Mouse (Mus musculus) liver, embryonic 14.5 days (tissue): ENCODE measurements around the gene Rpl3l. TPM values are rescaled to one million over a fixed set of nuclear protein-coding genes. Genes with fewer than 3 reads are reported as not detected.
A peak's percentile ranks its signal among the peaks of the same experiment; 100 is the strongest.

Source experiments
- ATAC-seq: fragments of 200-750 bp; cut with Nextera tagmentation; 2 replicates; pipeline ENCODE4 v1.8.0; 2017; ENCODE audit warnings: moderate number of reproducible peaks, mild to moderate bottlenecking, moderate library complexity; ENCODE audit not compliant: insufficient read depth
- DNase-seq, 3 experiments: peaks; one replicate each; pipeline ENCODE4 v3.0.0-alpha.2; 2012 to 2013; ENCODE audit warnings: low read depth in 3 of 3, low spot score in 3 of 3
- H3K27ac ChIP-seq: fragments of 300-500 bp; sonication (generic); 2 replicates; pipeline ENCODE4 v1.5.1; 2014; ENCODE audit warnings: moderate library complexity, mild to moderate bottlenecking, control low read depth, inconsistent platforms
- H3K27me3 ChIP-seq: fragments of 300-500 bp; sonication (generic); 2 replicates; pipeline ENCODE4 v1.6.1; 2014; ENCODE audit warnings: mild to moderate bottlenecking, low read length, moderate library complexity; ENCODE audit not compliant: control insufficient read depth, insufficient read depth
- H3K36me3 ChIP-seq: fragments of 300-500 bp; sonication (generic); replicated peaks from 2 replicates; pipeline ENCODE4 v1.6.1; 2014; ENCODE audit warnings: low read depth; ENCODE audit not compliant: control insufficient read depth, insufficient read depth
- H3K4me1 ChIP-seq, 2 experiments: fragments of 200-500 bp in 1 of 2; fragments of 300-500 bp in 1 of 2; sonication (generic) in 1 of 2; replicated peaks; 2 replicates each; pipeline ENCODE4 v1.6.1; 2012 to 2014; ENCODE audit warnings: antibody characterized with exemption in 1 of 2, inconsistent platforms in 1 of 2, low read length in 1 of 2; ENCODE audit not compliant: control insufficient read depth in 2 of 2, insufficient read depth in 2 of 2
- H3K4me2 ChIP-seq: fragments of 300-500 bp; sonication (generic); 2 replicates; pipeline ENCODE4 v1.6.1; 2014; ENCODE audit warnings: low read depth, mild to moderate bottlenecking, control low read depth, moderate library complexity
- H3K4me3 ChIP-seq, 2 experiments: fragments of 200-500 bp in 1 of 2; fragments of 300-500 bp in 1 of 2; sonication (generic) in 1 of 2; 2 replicates each; pipeline ENCODE4 v1.5.1; 2012 to 2014; ENCODE audit warnings: low read depth in 2 of 2, low read length in 2 of 2, mild to moderate bottlenecking in 2 of 2, control low read depth in 1 of 2, inconsistent platforms in 1 of 2, moderate library complexity in 1 of 2; ENCODE audit not compliant: insufficient read depth in 1 of 2
- H3K9ac ChIP-seq: fragments of 300-500 bp; sonication (generic); replicated peaks from 2 replicates; pipeline ENCODE4 v1.6.1; 2014; ENCODE audit warnings: mild to moderate bottlenecking, control low read depth, moderate library complexity
- H3K9me3 ChIP-seq: fragments of 300-500 bp; sonication (generic); 2 replicates; pipeline ENCODE4 v1.6.1; 2016; ENCODE audit warnings: low read length, mixed read lengths; ENCODE audit not compliant: control insufficient read depth
- CTCF ChIP-seq: IDR thresholded peaks from 2 replicates; pipeline ENCODE4 v1.5.1; 2016; ENCODE audit warnings: antibody characterized with exemption, low read depth, control low read depth
- EP300 ChIP-seq: IDR thresholded peaks from 2 replicates; pipeline ENCODE4 v1.6.1; 2016; ENCODE audit warnings: antibody characterized with exemption, low read depth
- WGBS: fragments of 180-500 bp; shearing (Covaris S2); extraction: QIAGEN DNeasy Blood & Tissue Kit; methylation state at CpG from one replicate; pipeline ENCODE4 v1.1.7; 2014; ENCODE audit not compliant: insufficient replicate concordance; 5-methylcytosine and 5-hydroxymethylcytosine counted together
- polyA plus RNA-seq, 2 experiments: library from polyadenylated mRNA; depleted of rRNA in 1 of 2; stranded (reverse) in 1 of 2; unstranded in 1 of 2; fragments of >200 nt; fragmentation: Nextera tagmentation in 1 of 2; extraction: Ambion mirVana in 1 of 2; gene quantifications; 2 replicates each; pipeline versions ENCODE4 v1.2.1 to v1.2.3; 2012 to 2014

Rpl3l gene
- polyA plus RNA-seq, 2 experiments: 0.03 TPM; not detected in 1

DNA sequence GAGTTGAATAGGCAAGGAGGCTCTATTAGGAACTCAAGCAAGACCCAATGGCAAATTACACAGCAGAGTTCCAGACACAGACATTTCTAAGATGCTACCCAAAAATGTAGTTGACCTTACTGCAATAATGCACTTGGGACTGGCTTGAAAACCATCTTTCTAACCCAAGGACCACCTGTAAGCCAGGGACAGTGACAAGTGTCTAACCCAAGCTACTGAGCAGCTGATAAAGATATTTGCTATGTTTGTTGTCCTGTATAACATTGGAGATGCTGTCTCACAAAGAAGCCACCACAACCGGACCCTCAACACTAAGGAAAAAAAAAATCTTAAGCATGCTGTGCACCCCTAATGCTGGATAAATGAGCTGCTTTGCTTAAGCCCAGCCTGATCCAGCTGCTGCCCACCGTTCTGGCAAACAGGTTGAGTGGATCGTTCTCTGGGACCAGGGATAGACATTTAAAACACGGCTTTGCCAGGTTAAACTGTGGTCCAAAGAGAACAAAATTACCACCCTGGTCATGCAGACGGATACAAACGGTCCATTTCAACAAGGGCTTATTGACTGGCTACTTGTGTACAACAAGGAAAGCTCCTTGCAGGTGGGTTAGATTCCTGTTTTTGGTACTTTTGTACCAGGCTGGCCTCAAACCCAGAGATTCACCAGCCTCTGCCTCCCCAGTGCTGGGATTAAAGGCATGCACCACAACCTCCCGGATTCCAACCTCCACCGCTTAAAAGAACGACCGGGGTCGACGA lies 4.3 kb upstream of the Rpl3l start:
- no peak for ATAC-seq
- Histone ChIP-seq H3K9me3 (no peaks in the 10 kb centered on the region), H3K36me3 (peaks cover 19% of the 10 kb centered on the region), H3K27ac (peak overlapping the region; percentile 84), H3K4me3 (peak overlapping the region; percentile 85 to 96), H3K27me3 (no peaks in the 10 kb centered on the region), H3K4me2 (peak overlapping the region; percentile 92), H3K4me1 (peaks cover 16 to 23% of the 10 kb centered on the region in 2 experiments), H3K9ac (peak overlapping the region; percentile 96)
- DNase-seq: no peak
- no peak for TF ChIP-seq EP300
- no peak for TF ChIP-seq CTCF
- under 1% methylated on average over 12 of the region's 12 CpGs for WGBS

GRCm38 (mm10) chr17:24723881-24724180 lies 3.8 kb upstream of the Rpl3l start:
- Histone ChIP-seq H3K9ac (peak overlapping the region; percentile 96), H3K4me1 (peaks cover 16 to 19% of the 10 kb centered on the region in 2 experiments), H3K27ac (peak overlapping the region; percentile 84), H3K4me3 (peak overlapping the region; percentile 85 to 96), H3K36me3 (peaks cover 19% of the 10 kb centered on the region), H3K27me3 (no peaks in the 10 kb centered on the region), H3K4me2 (peak overlapping the region; percentile 92), H3K9me3 (no peaks in the 10 kb centered on the region)
- under 1% methylated on average over 15 of the region's 15 CpGs for WGBS
- peak; percentile 58 for ATAC-seq
- TF ChIP-seq EP300: no peak
- TF ChIP-seq CTCF: no peak
- no peak for DNase-seq

DNA sequence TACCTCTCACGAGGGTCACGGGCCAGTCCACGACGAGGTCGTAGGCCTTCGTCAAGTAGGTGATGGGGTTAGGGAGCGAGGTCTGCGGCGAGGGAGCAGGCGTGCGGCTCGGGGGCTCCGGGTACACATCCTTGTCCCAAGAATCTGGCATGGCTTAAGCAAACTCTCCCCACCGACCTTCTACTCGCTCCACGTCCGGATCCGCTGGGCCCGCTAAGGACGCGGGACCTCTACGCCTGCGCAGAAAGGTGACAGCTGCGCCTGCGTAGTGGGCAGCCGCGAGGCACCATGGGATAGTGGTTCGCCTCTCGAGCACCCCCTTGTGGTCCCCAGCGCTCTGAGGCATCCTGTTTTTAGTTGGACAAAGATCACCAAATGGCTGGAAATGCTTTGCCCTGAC lies 3.4 kb upstream of the Rpl3l start, which contains the start of gene Ndufb10:
Gene Ndufb10 (minus strand): TSS at position 295 of the 400 bp plus-strand sequence.
- Histone ChIP-seq H3K4me2 (peak within 1 kb of the TSS; percentile 92), H3K27me3 (no peaks in the 10 kb centered on the region), H3K36me3 (peaks cover 19% of the 10 kb centered on the region), H3K4me3 (peak within 1 kb of the TSS; percentile 85 to 96), H3K9me3 (no peaks in the 10 kb centered on the region), H3K9ac (peak within 1 kb of the TSS; percentile 96), H3K27ac (peak within 1 kb of the TSS; percentile 84), H3K4me1 (peaks cover 16 to 18% of the 10 kb centered on the region in 2 experiments)
- TF ChIP-seq EP300: no peak
- TF ChIP-seq CTCF: peak; percentile 100
- WGBS: 0% methylated on average over 30 of the region's 30 CpGs
- ATAC-seq (peak; percentile 72), DNase-seq (peak; percentile 85 to 88 (median 87))

DNA sequence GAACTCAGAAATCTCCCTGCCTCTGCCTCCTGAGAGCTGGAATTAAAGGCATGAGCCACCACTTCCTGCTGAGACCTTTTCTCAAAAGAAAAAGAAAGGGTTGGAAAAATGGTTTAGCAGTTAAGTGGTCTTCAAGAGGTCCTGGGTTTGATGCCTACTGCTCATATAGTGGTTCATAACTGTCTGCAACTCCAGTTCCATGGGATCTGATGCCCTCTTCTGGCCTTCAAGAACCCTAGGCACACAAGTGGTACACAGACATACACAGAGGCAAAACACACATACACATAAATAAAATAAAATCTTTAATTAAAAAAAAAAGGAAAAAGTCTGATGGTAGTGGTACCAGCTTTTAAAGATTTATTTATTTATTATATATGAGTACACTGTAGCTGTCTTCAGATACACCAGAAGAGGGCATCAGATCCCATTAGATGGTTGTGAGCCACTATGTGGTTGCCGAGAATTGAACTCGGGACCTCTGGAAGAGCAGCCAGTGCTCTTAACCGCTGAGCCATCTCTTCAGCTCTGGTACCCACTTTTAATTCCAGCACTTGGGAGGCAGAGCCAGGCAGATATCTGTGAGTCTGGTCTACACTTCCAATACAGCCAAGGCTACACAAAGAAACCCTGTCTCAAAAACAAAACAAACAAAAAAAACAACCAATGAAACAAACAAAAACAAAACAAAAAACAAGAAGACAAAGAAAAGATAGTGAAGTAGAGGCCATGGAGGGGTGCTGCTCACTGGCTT lies 1.8 kb upstream of the Rpl3l start:
- TF ChIP-seq CTCF: no peak
- TF ChIP-seq EP300: no peak
- Histone ChIP-seq H3K36me3 (peaks cover 16% of the 10 kb centered on the region), H3K4me2 (no peak overlapping the region), H3K9me3 (no peaks in the 10 kb centered on the region), H3K9ac (no peak overlapping the region), H3K4me3 (no peak overlapping the region), H3K4me1 (peaks cover 13 to 18% of the 10 kb centered on the region in 2 experiments), H3K27me3 (no peaks in the 10 kb centered on the region), H3K27ac (no peak overlapping the region)
- ATAC-seq (no peak), DNase-seq (no peak)
- WGBS: 46% methylated on average over 3 of the region's 3 CpGs

- Histone ChIP-seq H3K4me2 (no peak overlapping the region), H3K4me1 (peaks cover 4% of the 10 kb centered on the region in 2 experiments), H3K9ac (no peak overlapping the region), H3K36me3 (no peaks in the 10 kb centered on the region), H3K27ac (no peak overlapping the region), H3K27me3 (no peaks in the 10 kb centered on the region), H3K9me3 (no peaks in the 10 kb centered on the region), H3K4me3 (no peak overlapping the region)
- TF ChIP-seq EP300: no peak
- no peak for TF ChIP-seq CTCF
- DNase-seq (no peak), ATAC-seq (no peak)
- WGBS: 65% methylated on average over 17 of the region's 17 CpGs
These were observed 564 bp downstream of the Rpl3l start for GRCm38 (mm10) chr17:24728184-24728583.
